In the genomic region with DNA sequence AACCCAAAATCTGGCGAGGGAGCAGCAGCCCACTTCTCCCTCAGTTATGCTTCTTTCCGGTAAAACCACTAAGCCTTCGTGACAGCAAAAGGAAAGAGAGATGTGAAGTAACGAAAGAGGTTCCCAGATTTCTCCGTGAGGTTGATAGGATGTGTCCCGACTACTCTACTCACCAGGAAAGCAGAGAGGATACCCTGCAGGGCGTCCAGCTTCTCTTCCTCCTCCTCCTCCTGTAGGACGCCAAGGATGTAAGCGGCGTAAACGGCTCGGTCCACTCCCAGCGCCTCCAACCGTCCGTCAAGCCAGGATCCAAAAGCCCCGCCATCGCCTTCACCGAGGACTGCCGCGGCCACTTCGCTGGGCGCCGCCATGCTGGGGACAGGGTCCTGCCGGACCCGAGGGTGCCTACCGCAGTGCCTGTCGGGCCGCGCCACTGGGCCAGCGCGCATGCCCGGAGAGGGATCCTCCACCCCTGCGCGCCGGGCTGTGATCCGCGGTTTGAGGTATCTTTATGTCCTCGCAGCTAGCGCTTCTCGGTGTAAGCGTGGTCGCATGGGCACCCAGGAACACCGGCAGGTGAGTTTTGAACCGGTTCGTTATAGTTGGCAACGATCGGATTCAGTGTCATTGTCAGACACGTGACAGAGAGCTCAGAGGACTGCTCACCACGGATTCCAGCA, we compare ENCODE assay signal across 8 mouse cellular contexts. TPM values are rescaled to one million over a fixed set of nuclear protein-coding genes. Genes with fewer than 3 reads are reported as not detected.
DNase-seq lines count a peak whose midpoint lies in the region; ATAC-seq and TF ChIP-seq lines count a peak whose summit lies in the region.

A gene (minus strand): TSS at position 445 of the 680 bp plus-strand sequence.

- H3K27me3 ChIP-seq in heart, embryonic 14.5 days (ENCODE audit: control insufficient read depth, insufficient read depth, low read length) = no peaks in the 10 kb centered on the region
- no peaks in the 10 kb centered on the region for H3K27me3 ChIP-seq in liver, embryonic 11.5 days (replicated peaks; ENCODE audit: control insufficient read depth, insufficient read depth, low read length)
- no peaks in the 10 kb centered on the region for H3K27me3 ChIP-seq in myocyte (ENCODE audit: control insufficient read depth, insufficient read depth, insufficient read length)

- peak within 1 kb of the TSS; percentile 45 to 68 for H3K27ac ChIP-seq in heart, embryonic 14.5 days (replicated peaks in 1 of 2; ENCODE audit: control insufficient read depth in 1 of 2, insufficient read depth in 1 of 2, low read depth in 2 of 2, low read length in 2 of 2)
- 0 out of 2 replicates have a peak within 1 kb of the TSS, but pooled peaks have one; percentile 26 for H3K27ac ChIP-seq in liver, embryonic 11.5 days (ENCODE audit: low read depth, low read length)

- H3K4me1 ChIP-seq in heart, embryonic 14.5 days (ENCODE audit: control insufficient read depth in 2 of 2, insufficient read depth in 2 of 2, low read length in 2 of 2) = peaks cover 6 to 9% of the 10 kb centered on the region in 2 experiments
- H3K4me1 ChIP-seq in liver, embryonic 11.5 days (replicated peaks; ENCODE audit: control insufficient read depth, insufficient read depth, low read length) = peaks cover 7% of the 10 kb centered on the region

- peak; percentile 68 for DNase-seq in c-Kit-negative CD71-positive TER-119-positive erythroid progenitor cells, embryonic 14.5 days (ENCODE audit: low read depth, low spot score)
- DNase-seq in fibroblast of lung, adult 2 months (ENCODE audit: low read depth) = peak; percentile 42
- peak; percentile 92 for DNase-seq in kidney, postnatal 10 days
- peak; percentile 93 for DNase-seq in liver, embryonic 11.5 days (ENCODE audit: low spot score)
- DNase-seq in spleen, postnatal 4 days (ENCODE audit: low spot score in 2 of 2) = peak; percentile 88 to 95

- H3ac ChIP-seq in myocyte (ENCODE audit: control insufficient read depth, insufficient read length) = peak within 1 kb of the TSS; percentile 73

- peaks cover 14% of the 10 kb centered on the region for H3K79me2 ChIP-seq in myocyte (ENCODE audit: control insufficient read depth, insufficient read depth)

- no peaks in the 10 kb centered on the region for H3K9me3 ChIP-seq in heart, embryonic 14.5 days (ENCODE audit: control insufficient read depth, low read length)
- no peaks in the 10 kb centered on the region for H3K9me3 ChIP-seq in liver, embryonic 11.5 days (ENCODE audit: control insufficient read depth, low read length)

- peak; percentile 92 for ATAC-seq in CD4-positive, CD25-positive, alpha-beta regulatory T cell, adult 4 months
- ATAC-seq in heart, embryonic 14.5 days (ENCODE audit: insufficient number of reproducible peaks, insufficient read depth, low FRiP score, low read depth) = peak; percentile 86
- ATAC-seq in liver, embryonic 11.5 days (replicated peaks; ENCODE audit: low FRiP score) = peak; percentile 98

- peaks cover 7% of the 10 kb centered on the region; the same call in 1 of the 2 replicates for H3K36me3 ChIP-seq in heart, embryonic 14.5 days (ENCODE audit: control insufficient read depth, insufficient read depth, low read length)
- H3K36me3 ChIP-seq in liver, embryonic 11.5 days (ENCODE audit: control insufficient read depth, insufficient read depth, low read length) = no peaks in the 10 kb centered on the region
- no peaks in the 10 kb centered on the region for H3K36me3 ChIP-seq in myocyte (ENCODE audit: control insufficient read depth, insufficient read depth)

- WGBS in heart, embryonic 14.5 days = under 1% methylated on average over 49 of the region's 49 CpGs
- WGBS in liver, embryonic 11.5 days = under 1% methylated on average over 49 of the region's 49 CpGs

- peak within 1 kb of the TSS; percentile 89 for H3K9ac ChIP-seq in heart, embryonic 14.5 days (ENCODE audit: low read length)
- peak within 1 kb of the TSS; percentile 79 for H3K9ac ChIP-seq in liver, embryonic 11.5 days (ENCODE audit: low read depth, low read length)

- peak within 1 kb of the TSS; percentile 83 to 89 for H3K4me3 ChIP-seq in heart, embryonic 14.5 days (ENCODE audit: control insufficient read depth in 1 of 2, insufficient read depth in 1 of 2, low read depth in 1 of 2, low read length in 2 of 2)
- peak within 1 kb of the TSS; percentile 78 for H3K4me3 ChIP-seq in liver, embryonic 11.5 days (ENCODE audit: low read depth, low read length)
- peak within 1 kb of the TSS; percentile 85 for H3K4me3 ChIP-seq in myocyte

- peak within 1 kb of the TSS; percentile 92 for H3K4me2 ChIP-seq in heart, embryonic 14.5 days (ENCODE audit: low read length)
- peak within 1 kb of the TSS; percentile 86 for H3K4me2 ChIP-seq in liver, embryonic 11.5 days
- H3K4me2 ChIP-seq in myocyte (ENCODE audit: low read depth) = peak within 1 kb of the TSS; percentile 96

- peak; percentile 98 for TF ChIP-seq POLR2A in myocyte (IDR thresholded peaks at IDR 0.05; ENCODE audit: insufficient read length, low read depth)

TF ChIP-seq in myocyte, 11 proteins besides CTCF, POLR2A, EP300 and RAD21:
- TF ChIP-seq MAX (IDR thresholded peaks at IDR 0.05; ENCODE audit: low read depth) (no peak), MYOD1 (IDR thresholded peaks at IDR 0.05; ENCODE audit: control insufficient read depth in 1 of 3, insufficient read length in 2 of 3, low read depth in 2 of 3) (peak in 1 of 3 experiments; percentile 19), USF1 (IDR thresholded peaks at IDR 0.05; ENCODE audit: low read depth) (peak; percentile 82), POLR2AphosphoS2 (IDR thresholded peaks at IDR 0.05; ENCODE audit: insufficient read length, low read depth) (peak; percentile 86), MYOG (IDR thresholded peaks at IDR 0.05; ENCODE audit: control insufficient read depth in 1 of 3, insufficient read depth in 1 of 3, insufficient read length in 2 of 3, low read depth in 2 of 3) (peak in 1 of 3 experiments; percentile 29)

RNA-seq across cellular contexts. Expression of the gene that starts here (rescaled TPM):
- 10 to 100 TPM; 30.6 to 38.0 TPM for polyA plus RNA-seq in CD4-positive, CD25-positive, alpha-beta regulatory T cell, adult 4 months (2017; shearing (Covaris generic))
- polyA plus RNA-seq in heart, embryonic 14.5 days (2014; fragmentation: Nextera tagmentation; extraction: Ambion mirVana) = 31.9 and 36.1 TPM in 2 replicates
- polyA plus RNA-seq in liver, embryonic 11.5 days (2014; fragmentation: Nextera tagmentation; extraction: Ambion mirVana) = 39.9 and 42.5 TPM in 2 replicates
- polyA plus RNA-seq in myocyte (2012; fragmentation: generic; extraction: Trizol) = 26.8 TPM

Comparison
In these comparisons a context has a peak if more than half of its experiments do, and no peak if none do; other contexts are left out.
1. Peak in every context shown above with its lines: DNase-seq, ATAC-seq, H3K4me3 ChIP-seq and H3K27ac ChIP-seq.
2. DNase-seq: peak in every context shown above with its lines; median percentile 93 in liver, embryonic 11.5 days; 92 in kidney, postnatal 10 days; 92 in spleen, postnatal 4 days; 68 in c-Kit-negative CD71-positive TER-119-positive erythroid progenitor cells, embryonic 14.5 days; 42 in fibroblast of lung, adult 2 months.